Mouse (Mus musculus): ENCODE measurements at regions not wholly inside any gene's neighbourhood (a gene's known extent, or its start where the extent isn't known, plus 50 kb on each side); places are given as distances from the start of the nearest gene placed in this dataset.

DNA sequence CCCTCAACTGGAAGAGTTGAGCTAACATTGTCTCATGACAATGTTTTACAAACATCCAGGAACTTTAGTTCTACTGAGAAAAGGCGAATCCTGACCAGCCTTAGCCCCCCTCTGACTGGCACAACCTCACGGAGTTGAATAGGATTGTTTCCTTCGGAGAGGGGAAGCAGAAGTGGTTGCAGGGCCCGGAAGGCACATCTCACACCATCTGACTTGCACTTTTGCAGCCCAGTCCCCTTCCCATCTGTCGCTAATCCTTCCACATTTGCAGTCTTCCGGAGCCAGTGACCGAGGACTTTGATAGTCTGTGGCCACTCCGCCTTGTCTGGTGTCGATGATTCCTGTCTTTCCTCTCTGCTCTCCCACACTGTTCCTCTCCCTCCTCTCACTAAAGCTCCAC is 162.8 kb upstream of the Gadl1 start:
- H3K27ac ChIP-seq (replicated peaks), result no peak overlapping the region
- H3K4me2 ChIP-seq (replicated peaks), result no peak overlapping the region
- H3K9ac ChIP-seq, result no peak overlapping the region
- no peaks in the 10 kb centered on the region for H3K27me3 ChIP-seq
- H3K4me3 ChIP-seq (replicated peaks), result no peak overlapping the region
- WGBS, result 78% methylated on average over 9 of the region's 9 CpGs
- H3K36me3 ChIP-seq, result no peaks in the 10 kb centered on the region
- H3K4me1 ChIP-seq, result no peaks in the 10 kb centered on the region
- no peak for ATAC-seq (ENCODE audit: insufficient number of reproducible peaks, low FRiP score, low TSS enrichment, low read depth)
- H3K9me3 ChIP-seq (replicated peaks), result no peaks in the 10 kb centered on the region

DNA sequence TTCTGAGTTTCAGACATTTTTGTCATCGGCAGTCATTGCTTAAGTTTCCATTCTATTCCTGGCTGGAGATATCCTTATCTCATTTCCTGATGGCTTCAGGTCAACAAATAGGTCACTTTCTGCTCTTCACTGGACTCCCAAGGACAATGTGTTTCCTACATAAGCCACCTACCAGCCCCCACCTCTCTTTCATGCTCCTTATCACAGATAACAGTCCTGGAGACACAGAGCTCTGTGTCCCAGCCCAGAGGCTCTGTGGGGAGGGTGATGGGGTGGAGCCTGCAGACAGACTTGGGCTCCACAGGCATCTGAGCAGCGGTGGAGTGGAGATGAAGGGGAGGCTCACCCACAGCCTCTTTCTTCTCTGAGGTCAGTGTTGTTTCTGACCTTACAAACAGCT is 148.8 kb upstream of the Gadl1 start:
- no peaks in the 10 kb centered on the region for H3K4me1 ChIP-seq
- no peak for ATAC-seq (ENCODE audit: insufficient number of reproducible peaks, low FRiP score, low TSS enrichment, low read depth)
- no peak overlapping the region for H3K4me2 ChIP-seq (replicated peaks)
- 22% methylated on average over 2 of the region's 2 CpGs for WGBS
- no peak overlapping the region for H3K27ac ChIP-seq (replicated peaks)
- no peaks in the 10 kb centered on the region for H3K27me3 ChIP-seq
- no peak overlapping the region for H3K9ac ChIP-seq
- no peaks in the 10 kb centered on the region for H3K9me3 ChIP-seq (replicated peaks)
- no peak overlapping the region for H3K4me3 ChIP-seq (replicated peaks)
- H3K36me3 ChIP-seq, result no peaks in the 10 kb centered on the region

DNA sequence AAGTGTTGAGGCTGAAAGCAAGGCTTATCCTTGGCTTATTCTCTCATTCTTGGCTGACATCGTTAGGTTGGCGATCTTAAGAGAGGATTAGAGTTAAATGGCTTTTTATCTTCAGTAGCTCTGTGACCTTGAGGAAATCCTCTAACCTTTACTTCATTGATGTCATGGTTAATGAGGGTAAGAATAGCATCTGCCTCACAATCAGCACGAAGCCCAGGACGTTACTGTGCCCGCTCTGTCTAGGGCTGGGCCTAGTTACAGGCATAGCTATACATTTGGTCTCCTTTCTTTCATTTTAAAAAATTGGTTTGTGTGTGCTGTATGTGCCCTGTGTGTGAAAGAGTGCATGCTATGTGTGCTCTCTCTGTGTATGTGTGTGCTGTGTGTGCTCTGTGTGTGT is 145.1 kb upstream of the Gadl1 start:
- no peaks in the 10 kb centered on the region for H3K9me3 ChIP-seq (replicated peaks)
- H3K4me1 ChIP-seq, result no peaks in the 10 kb centered on the region
- H3K4me3 ChIP-seq (replicated peaks), result no peak overlapping the region
- no peak overlapping the region for H3K4me2 ChIP-seq (replicated peaks)
- no peak overlapping the region for H3K27ac ChIP-seq (replicated peaks)
- H3K27me3 ChIP-seq, result no peaks in the 10 kb centered on the region
- WGBS, result 56% methylated on average over 5 of the region's 5 CpGs
- H3K36me3 ChIP-seq, result no peaks in the 10 kb centered on the region
- no peak for ATAC-seq (ENCODE audit: insufficient number of reproducible peaks, low FRiP score, low TSS enrichment, low read depth)
- no peak overlapping the region for H3K9ac ChIP-seq

DNA sequence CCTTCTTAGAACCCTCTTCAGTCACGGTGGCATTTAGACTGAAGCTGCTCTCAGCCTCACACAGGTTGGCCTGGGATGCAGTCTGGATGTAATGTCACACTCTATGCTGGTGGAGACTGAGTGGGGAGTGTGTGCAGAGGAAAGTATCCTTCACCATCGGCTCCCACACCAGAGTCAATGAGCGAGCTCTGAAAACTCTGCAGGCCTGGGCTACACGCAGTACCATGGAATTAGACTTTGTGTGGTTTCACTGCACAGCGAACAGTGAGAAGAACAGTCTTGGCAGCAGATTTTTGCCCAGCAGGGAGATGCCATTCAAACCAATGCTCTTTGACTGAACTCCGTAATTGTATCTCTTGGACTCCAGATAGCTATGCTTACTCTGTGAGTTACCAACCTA is 142.8 kb upstream of the Gadl1 start:
- WGBS, result 66% methylated on average over 6 of the region's 6 CpGs
- no peaks in the 10 kb centered on the region for H3K36me3 ChIP-seq
- no peak overlapping the region for H3K4me3 ChIP-seq (replicated peaks)
- no peaks in the 10 kb centered on the region for H3K27me3 ChIP-seq
- no peak for ATAC-seq (ENCODE audit: insufficient number of reproducible peaks, low FRiP score, low TSS enrichment, low read depth)
- H3K4me2 ChIP-seq (replicated peaks), result no peak overlapping the region
- H3K4me1 ChIP-seq, result no peaks in the 10 kb centered on the region
- no peaks in the 10 kb centered on the region for H3K9me3 ChIP-seq (replicated peaks)
- H3K9ac ChIP-seq, result no peak overlapping the region
- H3K27ac ChIP-seq (replicated peaks), result no peak overlapping the region

GRCm38 (mm10) chr9:115775112-115775511 is 134.1 kb upstream of the Gadl1 start:
- Histone ChIP-seq H3K9ac (no peak overlapping the region), H3K27ac (replicated peaks) (no peak overlapping the region), H3K4me3 (replicated peaks) (no peak overlapping the region), H3K4me1 (no peaks in the 10 kb centered on the region), H3K9me3 (replicated peaks) (no peaks in the 10 kb centered on the region), H3K4me2 (replicated peaks) (no peak overlapping the region), H3K36me3 (no peaks in the 10 kb centered on the region), H3K27me3 (no peaks in the 10 kb centered on the region)
- WGBS, result 63% methylated on average over 8 of the region's 8 CpGs
- ATAC-seq (ENCODE audit: insufficient number of reproducible peaks, low FRiP score, low TSS enrichment, low read depth), result no peak

- H3K9ac ChIP-seq, result no peak overlapping the region
- no peaks in the 10 kb centered on the region for H3K4me1 ChIP-seq
- no peaks in the 10 kb centered on the region for H3K36me3 ChIP-seq
- WGBS, result 72% methylated on average over 7 of the region's 7 CpGs
- H3K4me2 ChIP-seq (replicated peaks), result no peak overlapping the region
- H3K4me3 ChIP-seq (replicated peaks), result no peak overlapping the region
- H3K27ac ChIP-seq (replicated peaks), result no peak overlapping the region
- H3K27me3 ChIP-seq, result no peaks in the 10 kb centered on the region
- H3K9me3 ChIP-seq (replicated peaks), result no peaks in the 10 kb centered on the region
- ATAC-seq (ENCODE audit: insufficient number of reproducible peaks, low FRiP score, low TSS enrichment, low read depth), result no peak
These were observed 133.4 kb upstream of the Gadl1 start for GRCm38 (mm10) chr9:115775858-115776257.

GRCm38 (mm10) chr9:115777097-115777864 is 132.0 kb upstream of the Gadl1 start:
- WGBS, result 86% methylated on average over 9 of the region's 9 CpGs
- H3K9me3 ChIP-seq (replicated peaks), result no peaks in the 10 kb centered on the region

DNA sequence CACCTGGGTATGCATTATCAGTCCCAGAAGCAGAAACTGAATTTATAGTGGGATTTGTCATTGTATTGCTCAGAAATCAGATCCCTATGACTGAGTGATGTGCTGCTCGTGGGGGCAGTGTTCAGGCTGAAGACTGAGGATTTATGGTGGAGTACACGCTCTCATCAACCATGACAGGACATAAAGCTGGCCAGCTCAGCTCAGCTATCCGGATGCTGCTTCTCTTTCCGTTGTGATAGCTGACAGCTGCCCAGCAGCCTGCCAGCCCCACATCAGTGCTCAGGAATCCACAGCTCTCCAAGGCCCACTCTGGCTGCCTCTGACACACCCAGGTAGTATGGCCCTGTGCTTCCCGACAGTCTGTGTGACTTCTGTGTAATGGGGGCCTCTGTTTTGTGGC is 130.4 kb upstream of the Gadl1 start:
- no peak overlapping the region for H3K4me3 ChIP-seq (replicated peaks)
- no peak overlapping the region for H3K4me2 ChIP-seq (replicated peaks)
- H3K9ac ChIP-seq, result no peak overlapping the region
- no peak overlapping the region for H3K27ac ChIP-seq (replicated peaks)
- WGBS, result 52% methylated on average over 5 of the region's 5 CpGs
- H3K4me1 ChIP-seq, result no peaks in the 10 kb centered on the region
- H3K36me3 ChIP-seq, result no peaks in the 10 kb centered on the region
- ATAC-seq (ENCODE audit: insufficient number of reproducible peaks, low FRiP score, low TSS enrichment, low read depth), result no peak
- H3K9me3 ChIP-seq (replicated peaks), result no peaks in the 10 kb centered on the region
- no peaks in the 10 kb centered on the region for H3K27me3 ChIP-seq

More at GRCm38 (mm10) chr9:115777097-115777864, 132.0 kb upstream of the Gadl1 start:
- H3K36me3 ChIP-seq, result no peaks in the 10 kb centered on the region
- H3K4me1 ChIP-seq, result no peaks in the 10 kb centered on the region
- no peak overlapping the region for H3K27ac ChIP-seq (replicated peaks)
- no peak overlapping the region for H3K4me2 ChIP-seq (replicated peaks)
- H3K9ac ChIP-seq, result no peak overlapping the region
- H3K27me3 ChIP-seq, result no peaks in the 10 kb centered on the region
- H3K4me3 ChIP-seq (replicated peaks), result no peak overlapping the region
- ATAC-seq (ENCODE audit: insufficient number of reproducible peaks, low FRiP score, low TSS enrichment, low read depth), result no peak

- no peaks in the 10 kb centered on the region for H3K36me3 ChIP-seq
- no peak overlapping the region for H3K4me2 ChIP-seq (replicated peaks)
- H3K27me3 ChIP-seq, result no peaks in the 10 kb centered on the region
- H3K4me3 ChIP-seq (replicated peaks), result no peak overlapping the region
- H3K9me3 ChIP-seq (replicated peaks), result no peaks in the 10 kb centered on the region
- H3K9ac ChIP-seq, result no peak overlapping the region
- 88% methylated on average over 3 of the region's 3 CpGs for WGBS
- no peaks in the 10 kb centered on the region for H3K4me1 ChIP-seq
- ATAC-seq (ENCODE audit: insufficient number of reproducible peaks, low FRiP score, low TSS enrichment, low read depth), result no peak
- no peak overlapping the region for H3K27ac ChIP-seq (replicated peaks)
These were observed 109.9 kb upstream of the Gadl1 start for GRCm38 (mm10) chr9:115799330-115799729.

- Histone ChIP-seq H3K27me3 (no peaks in the 10 kb centered on the region), H3K27ac (replicated peaks) (no peak overlapping the region), H3K36me3 (no peaks in the 10 kb centered on the region), H3K4me2 (replicated peaks) (no peak overlapping the region), H3K9me3 (replicated peaks) (no peaks in the 10 kb centered on the region), H3K4me3 (replicated peaks) (no peak overlapping the region), H3K9ac (no peak overlapping the region), H3K4me1 (no peaks in the 10 kb centered on the region)
- ATAC-seq (ENCODE audit: insufficient number of reproducible peaks, low FRiP score, low TSS enrichment, low read depth), result no peak
- WGBS, result 54% methylated on average over 6 of the region's 6 CpGs
These were observed 108.6 kb upstream of the Gadl1 start for GRCm38 (mm10) chr9:115800624-115801023.

GRCm38 (mm10) chr9:115803071-115803470 is 106.2 kb upstream of the Gadl1 start:
- Histone ChIP-seq H3K27ac (replicated peaks) (no peak overlapping the region), H3K4me1 (no peaks in the 10 kb centered on the region), H3K4me3 (replicated peaks) (no peak overlapping the region), H3K9me3 (replicated peaks) (no peaks in the 10 kb centered on the region), H3K4me2 (replicated peaks) (no peak overlapping the region), H3K36me3 (no peaks in the 10 kb centered on the region), H3K9ac (no peak overlapping the region), H3K27me3 (no peaks in the 10 kb centered on the region)
- ATAC-seq (ENCODE audit: insufficient number of reproducible peaks, low FRiP score, low TSS enrichment, low read depth), result no peak
- 77% methylated on average over 3 of the region's 3 CpGs for WGBS

- WGBS, result 48% methylated on average over 4 of the region's 4 CpGs
- no peaks in the 10 kb centered on the region for H3K4me1 ChIP-seq
- no peak for ATAC-seq (ENCODE audit: insufficient number of reproducible peaks, low FRiP score, low TSS enrichment, low read depth)
- H3K27me3 ChIP-seq, result no peaks in the 10 kb centered on the region
- H3K4me3 ChIP-seq (replicated peaks), result no peak overlapping the region
- no peak overlapping the region for H3K27ac ChIP-seq (replicated peaks)
- H3K9ac ChIP-seq, result no peak overlapping the region
- no peaks in the 10 kb centered on the region for H3K36me3 ChIP-seq
- no peaks in the 10 kb centered on the region for H3K9me3 ChIP-seq (replicated peaks)
- H3K4me2 ChIP-seq (replicated peaks), result no peak overlapping the region
These were observed 104.0 kb upstream of the Gadl1 start for GRCm38 (mm10) chr9:115805224-115805623.

All from embryonic facial prominence, embryonic 15.5 days (tissue).